Mouse (Mus musculus) brain, embryonic 14.5 days (tissue): ENCODE measurements at regions not wholly inside any gene's neighbourhood (a gene's known extent, or its start where the extent isn't known, plus 50 kb on each side); places are given as distances from the start of the nearest gene placed in this dataset.

ENCODE experiments used
- DNase-seq: peaks from one replicate; pipeline ENCODE4 v3.0.0-alpha.2; 2011; ENCODE audit warnings: low read depth
- CTCF ChIP-seq: fragments of 200-500 bp; IDR thresholded peaks from 2 replicates; pipeline ENCODE4 v1.5.1; 2012; ENCODE audit warnings: inconsistent platforms, mild to moderate bottlenecking, moderate library complexity, borderline replicate concordance; ENCODE audit not compliant: insufficient read depth, insufficient read length; ENCODE audit errors: extremely low read depth
- POLR2A ChIP-seq: fragments of 200-500 bp; IDR thresholded peaks from 2 replicates; pipeline ENCODE4 v1.6.1; 2012; ENCODE audit warnings: mild to moderate bottlenecking, inconsistent platforms, borderline replicate concordance; ENCODE audit not compliant: poor library complexity, insufficient read depth, insufficient read length, severe bottlenecking; ENCODE audit errors: extremely low read depth

DNA sequence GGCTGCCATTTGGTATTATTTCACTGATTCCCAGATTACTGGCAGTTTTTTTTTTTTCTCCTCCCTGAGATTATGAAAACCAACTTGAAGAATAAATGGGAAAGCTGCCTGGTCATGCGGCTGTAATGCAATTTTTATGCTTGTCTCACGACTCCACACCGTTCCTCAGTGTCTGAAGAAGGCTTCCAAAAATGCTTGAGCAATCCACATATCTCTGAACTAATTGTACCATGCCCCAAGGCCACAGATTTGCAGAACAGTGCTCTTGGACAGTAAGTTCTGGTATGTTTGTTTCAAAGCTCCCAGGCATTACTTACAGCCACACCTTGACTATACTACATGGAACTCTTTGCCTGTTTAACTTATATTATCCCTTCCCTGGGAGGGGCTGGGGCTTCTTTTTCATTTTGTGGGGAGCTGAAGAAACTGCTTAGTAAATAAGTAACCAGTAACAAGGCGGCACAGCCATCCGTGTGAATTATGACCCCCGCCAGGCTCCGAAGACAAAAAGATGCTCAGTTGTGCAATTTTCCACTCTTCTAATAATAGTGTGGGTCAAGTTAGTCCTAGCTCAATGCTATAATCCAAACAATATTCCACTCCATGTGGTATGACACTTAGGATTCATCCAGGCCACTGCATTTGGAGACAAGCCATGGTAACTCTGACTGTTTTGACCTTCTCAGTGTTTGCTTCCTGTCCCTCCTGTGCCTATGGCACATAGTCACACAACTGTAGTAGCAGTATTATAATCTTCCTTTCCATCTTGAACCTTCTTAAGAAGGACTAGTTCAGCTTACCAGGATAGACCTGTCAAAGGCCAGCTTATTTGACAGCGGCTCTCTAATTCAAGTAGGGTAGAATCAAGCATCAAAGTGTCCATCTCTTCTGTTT is 305.1 kb downstream of the Pten start:
- no peak for DNase-seq
- no peak for TF ChIP-seq CTCF
- no peak for TF ChIP-seq POLR2A

DNA sequence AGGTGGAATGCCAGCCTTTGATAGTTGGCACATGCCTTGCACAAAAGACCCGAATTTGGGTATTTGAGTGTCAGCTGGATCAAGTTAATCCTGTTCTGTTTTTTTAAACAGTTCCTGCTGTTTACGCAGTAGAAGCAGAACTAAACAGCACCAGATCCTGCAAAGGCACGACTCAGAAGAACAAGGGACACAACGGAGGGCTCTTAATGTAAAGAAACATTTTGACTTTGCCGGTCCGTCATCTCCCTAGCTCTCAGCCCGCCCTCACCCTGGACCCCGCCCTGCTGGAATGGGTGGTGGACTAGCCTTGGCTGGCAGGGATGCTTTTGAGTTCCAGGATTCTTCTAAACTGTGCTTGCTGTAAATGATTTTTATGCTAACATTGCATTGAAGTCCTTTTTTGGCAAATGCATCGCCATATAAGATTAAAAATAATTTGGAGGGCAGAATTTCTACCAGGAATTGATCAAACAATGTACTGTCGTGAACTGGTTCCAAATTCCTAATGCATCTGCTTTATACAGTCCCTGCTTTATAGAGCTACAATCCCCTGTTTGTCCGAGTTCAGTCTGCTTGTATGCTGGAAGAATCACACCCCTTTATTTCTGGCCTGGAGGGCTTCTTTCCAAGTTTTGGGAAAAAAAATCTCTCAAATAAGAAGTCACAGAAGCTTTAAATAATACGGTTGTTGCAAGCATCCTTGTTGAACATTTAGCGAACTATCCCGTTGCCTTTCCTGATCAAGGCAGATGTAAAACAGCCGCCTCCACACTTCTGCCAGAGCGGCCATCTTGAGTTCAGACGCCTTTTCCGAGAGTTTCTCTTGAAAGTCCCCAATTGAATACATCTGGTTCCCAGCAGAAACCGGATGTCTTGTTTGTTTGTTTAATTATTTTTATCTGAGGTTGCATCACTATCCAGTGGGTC is 308.2 kb downstream of the Pten start:
- DNase-seq: peak; percentile 33
- TF ChIP-seq POLR2A (no peak), CTCF (no peak)

GRCm38 (mm10) chr19:33068351-33068955 is 311.2 kb downstream of the Pten start:
- TF ChIP-seq POLR2A (no peak), CTCF (no peak)
- DNase-seq: peak; percentile 24

DNA sequence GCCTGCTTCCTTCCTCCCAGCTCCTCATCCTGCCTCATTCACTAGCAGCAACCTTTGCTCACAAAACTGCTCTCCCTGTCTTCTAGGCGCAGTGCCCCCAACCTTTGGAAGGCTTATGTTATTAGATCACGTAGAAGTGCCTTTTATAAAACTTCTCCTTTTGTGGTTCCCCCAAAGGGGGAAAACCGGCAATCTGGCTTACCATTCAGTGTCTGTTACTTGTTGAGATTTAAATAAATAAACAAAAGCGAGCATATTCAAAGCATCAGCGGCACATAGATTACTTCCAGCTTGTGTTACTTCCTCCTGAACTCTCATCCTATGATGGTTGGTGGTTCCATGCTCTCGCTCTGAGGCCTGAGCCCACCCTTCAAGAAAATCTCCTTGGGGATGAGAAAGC is 312.5 kb downstream of the Pten start:
- no peak for DNase-seq
- TF ChIP-seq POLR2A: no peak
- TF ChIP-seq CTCF: no peak

- TF ChIP-seq CTCF (no peak), POLR2A (no peak)
- DNase-seq: no peak
These were observed 315.0 kb downstream of the Pten start for GRCm38 (mm10) chr19:33072299-33072698.

- TF ChIP-seq CTCF (no peak), POLR2A (no peak)
- no peak for DNase-seq
These were observed 317.2 kb downstream of the Rnls start for GRCm38 (mm10) chr19:33074907-33075306.

DNA sequence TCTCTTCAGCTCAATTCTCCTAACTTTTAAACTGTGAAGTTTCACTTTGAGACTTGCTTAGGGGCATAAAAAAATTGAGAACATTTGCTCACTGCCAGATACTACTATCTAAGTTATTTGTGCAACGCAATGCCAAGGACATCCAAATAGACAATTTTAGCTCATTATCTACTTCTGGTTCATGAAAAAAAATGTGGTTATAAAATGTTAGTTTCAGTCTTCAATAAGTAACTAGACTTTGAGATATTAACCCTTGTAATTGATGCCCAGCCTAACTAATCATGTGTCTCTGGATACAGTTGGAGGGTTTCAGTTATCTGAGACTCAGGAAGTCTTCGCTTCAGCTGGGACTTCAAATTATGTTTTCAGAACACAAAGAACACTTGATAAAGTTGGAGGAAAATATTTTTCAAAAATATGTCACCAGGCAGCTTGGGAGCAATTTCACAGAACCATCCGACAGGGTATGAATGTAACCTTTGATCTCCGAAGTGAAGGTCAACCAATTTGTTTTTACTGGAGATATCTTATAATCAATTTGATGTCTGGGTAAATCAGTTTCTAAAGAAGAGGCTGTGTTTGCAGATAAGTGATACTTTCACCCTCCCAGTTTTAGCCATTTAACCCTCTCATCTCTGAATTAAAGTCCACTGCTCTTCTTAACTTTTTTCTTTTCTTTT is 313.3 kb downstream of the Rnls start:
- TF ChIP-seq POLR2A: no peak
- TF ChIP-seq CTCF: no peak
- DNase-seq: no peak

- DNase-seq: no peak
- TF ChIP-seq POLR2A: no peak
- TF ChIP-seq CTCF: no peak
These were observed 312.1 kb downstream of the Rnls start for GRCm38 (mm10) chr19:33079959-33080358.

DNA sequence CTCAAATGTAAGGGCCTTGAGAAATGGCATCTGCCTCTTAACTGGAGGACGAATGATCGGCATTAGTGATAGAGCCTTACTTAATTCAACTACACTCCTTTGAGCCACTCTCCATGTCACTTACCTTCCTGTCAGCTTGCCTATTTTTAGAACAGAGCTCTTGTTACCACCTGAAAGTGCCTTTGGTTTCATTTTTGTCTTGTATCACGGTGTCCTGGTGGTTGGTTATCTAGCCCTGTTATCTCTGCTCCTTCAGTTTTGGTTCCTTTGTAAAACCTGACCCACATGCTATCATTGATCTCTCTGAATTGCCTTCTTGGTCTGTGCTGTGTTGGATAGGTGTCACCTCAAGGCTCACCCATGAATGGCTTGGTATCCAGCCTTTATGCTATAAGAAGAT is 310.6 kb downstream of the Rnls start:
- no peak for DNase-seq
- TF ChIP-seq POLR2A (no peak), CTCF (no peak)

- TF ChIP-seq CTCF (no peak), POLR2A (no peak)
- DNase-seq: no peak
These were observed 308.7 kb downstream of the Rnls start for GRCm38 (mm10) chr19:33083371-33083770.
